Mouse (Mus musculus): ENCODE results near the gene P3h1. TPM values are rescaled to one million over a fixed set of nuclear protein-coding genes. Genes with fewer than 3 reads are reported as not detected.

The P3h1 gene
- polyA plus RNA-seq, 1 experiment from 2014 or later, result 15.7 TPM

GRCm38 (mm10) chr4:119242571-119242970, 9.9 kb downstream of the P3h1 start:
- no peak overlapping the region for H3K9ac ChIP-seq
- no peak overlapping the region for H3K4me3 ChIP-seq (replicated peaks)
- H3K9me3 ChIP-seq, result no peaks in the 10 kb centered on the region
- H3K36me3 ChIP-seq (replicated peaks), result peaks cover 28% of the 10 kb centered on the region
- WGBS, result 92% methylated on average over 12 of the region's 12 CpGs
- H3K4me2 ChIP-seq, result no peak overlapping the region
- H3K27me3 ChIP-seq, result no peaks in the 10 kb centered on the region
- H3K4me1 ChIP-seq, result peaks cover 13% of the 10 kb centered on the region
- no peak overlapping the region for H3K27ac ChIP-seq
- ATAC-seq (ENCODE audit: low FRiP score), result no peak

- Histone ChIP-seq H3K9me3 (no peaks in the 10 kb centered on the region), H3K27me3 (no peaks in the 10 kb centered on the region), H3K4me2 (no peak overlapping the region), H3K27ac (no peak overlapping the region), H3K4me3 (replicated peaks) (no peak overlapping the region), H3K9ac (no peak overlapping the region), H3K4me1 (peaks cover 15% of the 10 kb centered on the region), H3K36me3 (replicated peaks) (peaks cover 35% of the 10 kb centered on the region)
- ATAC-seq (ENCODE audit: low FRiP score), result no peak
- 86% methylated on average over 22 of the region's 22 CpGs for WGBS
Measured at GRCm38 (mm10) chr4:119244468-119245240, 11.9 kb downstream of the P3h1 start.

GRCm38 (mm10) chr4:119245556-119245955, 12.8 kb downstream of the P3h1 start:
- Histone ChIP-seq H3K27ac (0 out of 2 replicates have a peak overlapping the region, but pooled peaks have one; percentile 42), H3K4me2 (no peak overlapping the region), H3K9me3 (no peaks in the 10 kb centered on the region), H3K36me3 (replicated peaks) (peaks cover 35% of the 10 kb centered on the region), H3K27me3 (no peaks in the 10 kb centered on the region), H3K4me3 (replicated peaks) (no peak overlapping the region), H3K4me1 (peaks cover 15% of the 10 kb centered on the region), H3K9ac (no peak overlapping the region)
- 80% methylated on average over 7 of the region's 7 CpGs for WGBS
- ATAC-seq (ENCODE audit: low FRiP score), result no peak

- Histone ChIP-seq H3K27me3 (no peaks in the 10 kb centered on the region), H3K27ac (0 out of 2 replicates have a peak overlapping the region, but pooled peaks have one; percentile 42), H3K4me3 (replicated peaks) (no peak overlapping the region), H3K4me1 (peaks cover 15% of the 10 kb centered on the region), H3K9me3 (no peaks in the 10 kb centered on the region), H3K9ac (no peak overlapping the region), H3K4me2 (no peak overlapping the region), H3K36me3 (replicated peaks) (peaks cover 35% of the 10 kb centered on the region)
- WGBS, result 87% methylated on average over 9 of the region's 9 CpGs
- ATAC-seq (ENCODE audit: low FRiP score), result no peak
Measured at GRCm38 (mm10) chr4:119245961-119246360, 13.2 kb downstream of the P3h1 start.

- H3K4me1 ChIP-seq, result peaks cover 15% of the 10 kb centered on the region
- peaks cover 31% of the 10 kb centered on the region for H3K36me3 ChIP-seq (replicated peaks)
- ATAC-seq (ENCODE audit: low FRiP score), result no peak
- no peaks in the 10 kb centered on the region for H3K27me3 ChIP-seq
- H3K27ac ChIP-seq, result no peak overlapping the region
- no peak overlapping the region for H3K4me3 ChIP-seq (replicated peaks)
- WGBS, result 80% methylated on average over 14 of the region's 14 CpGs
- H3K9ac ChIP-seq, result no peak overlapping the region
- no peaks in the 10 kb centered on the region for H3K9me3 ChIP-seq
- H3K4me2 ChIP-seq, result no peak overlapping the region
Measured at GRCm38 (mm10) chr4:119246688-119247225, 14.0 kb downstream of the P3h1 start.

- H3K4me1 ChIP-seq, result peaks cover 15% of the 10 kb centered on the region
- H3K4me3 ChIP-seq (replicated peaks), result no peak overlapping the region
- H3K36me3 ChIP-seq (replicated peaks), result peaks cover 22% of the 10 kb centered on the region
- WGBS, result 27% methylated on average over 13 of the region's 13 CpGs
- no peak overlapping the region for H3K4me2 ChIP-seq
- ATAC-seq (ENCODE audit: low FRiP score), result peak; percentile 88
- no peak overlapping the region for H3K9ac ChIP-seq
- peak overlapping the region; percentile 47; the same call in 1 of the 2 replicates for H3K27ac ChIP-seq
- no peaks in the 10 kb centered on the region for H3K27me3 ChIP-seq
- H3K9me3 ChIP-seq, result no peaks in the 10 kb centered on the region
Measured at GRCm38 (mm10) chr4:119247462-119248235, 14.9 kb downstream of the P3h1 start.

- no peaks in the 10 kb centered on the region for H3K27me3 ChIP-seq
- H3K4me2 ChIP-seq, result no peak overlapping the region
- ATAC-seq (ENCODE audit: low FRiP score), result no peak
- no peaks in the 10 kb centered on the region for H3K9me3 ChIP-seq
- H3K27ac ChIP-seq, result no peak overlapping the region; the same call in 1 of the 2 replicates
- no peak overlapping the region for H3K9ac ChIP-seq
- peaks cover 22% of the 10 kb centered on the region for H3K36me3 ChIP-seq (replicated peaks)
- WGBS, result 86% methylated on average over 11 of the region's 11 CpGs
- H3K4me1 ChIP-seq, result peaks cover 16% of the 10 kb centered on the region
- no peak overlapping the region for H3K4me3 ChIP-seq (replicated peaks)
Measured at GRCm38 (mm10) chr4:119248407-119248965, 15.8 kb downstream of the P3h1 start.

GRCm38 (mm10) chr4:119252025-119252808, 19.5 kb downstream of the P3h1 start:
- no peak overlapping the region for H3K27ac ChIP-seq
- H3K9me3 ChIP-seq, result no peaks in the 10 kb centered on the region
- no peak for ATAC-seq (ENCODE audit: low FRiP score)
- H3K4me3 ChIP-seq (replicated peaks), result no peak overlapping the region
- peaks cover 31% of the 10 kb centered on the region for H3K4me1 ChIP-seq
- no peaks in the 10 kb centered on the region for H3K27me3 ChIP-seq
- peaks cover 7% of the 10 kb centered on the region; the same call in 1 of the 2 replicates for H3K36me3 ChIP-seq (replicated peaks)
- H3K9ac ChIP-seq, result no peak overlapping the region
- WGBS, result 77% methylated on average over 7 of the region's 7 CpGs
- no peak overlapping the region for H3K4me2 ChIP-seq

GRCm38 (mm10) chr4:119254012-119254618, 21.4 kb downstream of the P3h1 start:
- Histone ChIP-seq H3K27ac (peak overlapping the region; percentile 83), H3K36me3 (replicated peaks) (no peaks in the 10 kb centered on the region), H3K27me3 (no peaks in the 10 kb centered on the region), H3K9ac (peak overlapping the region; percentile 29; the same call in 1 of the 2 replicates), H3K4me2 (peak overlapping the region; percentile 15), H3K9me3 (no peaks in the 10 kb centered on the region), H3K4me3 (replicated peaks) (no peak overlapping the region), H3K4me1 (peaks cover 23% of the 10 kb centered on the region)
- WGBS, result 19% methylated on average over 9 of the region's 9 CpGs
- peak; percentile 67 for ATAC-seq (ENCODE audit: low FRiP score)

GRCm38 (mm10) chr4:119255351-119255750, 22.6 kb downstream of the P3h1 start, which contains the start of gene Cldn19:
Cldn19 (plus strand) TSS chr4:119255414.
- WGBS, result 71% methylated on average over 12 of the region's 12 CpGs
- H3K27ac ChIP-seq, result peak within 1 kb of the TSS; percentile 83

GRCm38 (mm10) chr4:119257083-119257482, 24.4 kb downstream of the P3h1 start:
- H3K27ac ChIP-seq, result no peak overlapping the region
- no peak for ATAC-seq (ENCODE audit: low FRiP score)
- WGBS, result 75% methylated on average over 6 of the region's 6 CpGs
- H3K9ac ChIP-seq, result no peak overlapping the region
- peaks cover 23% of the 10 kb centered on the region for H3K4me1 ChIP-seq
- H3K36me3 ChIP-seq (replicated peaks), result no peaks in the 10 kb centered on the region
- no peak overlapping the region for H3K4me2 ChIP-seq
- H3K27me3 ChIP-seq, result no peaks in the 10 kb centered on the region
- H3K9me3 ChIP-seq, result no peaks in the 10 kb centered on the region
- H3K4me3 ChIP-seq (replicated peaks), result no peak overlapping the region

More at GRCm38 (mm10) chr4:119255351-119255750, 22.6 kb downstream of the P3h1 start, which contains the start of gene Cldn19:
- H3K4me1 ChIP-seq, result peaks cover 23% of the 10 kb centered on the region
- no peak for ATAC-seq (ENCODE audit: low FRiP score)
- H3K4me2 ChIP-seq, result peak within 1 kb of the TSS; percentile 15; the same call in 1 of the 2 replicates
- no peaks in the 10 kb centered on the region for H3K36me3 ChIP-seq (replicated peaks)
- no peaks in the 10 kb centered on the region for H3K27me3 ChIP-seq
- H3K9ac ChIP-seq, result peak within 1 kb of the TSS; percentile 29; the same call in 1 of the 2 replicates
- H3K9me3 ChIP-seq, result no peaks in the 10 kb centered on the region
- no peak within 1 kb of the TSS for H3K4me3 ChIP-seq (replicated peaks)

Data from forebrain, embryonic 12.5 days (tissue).